Comparison of ENCODE assay signal across 21 mouse cellular contexts in the genomic region with DNA sequence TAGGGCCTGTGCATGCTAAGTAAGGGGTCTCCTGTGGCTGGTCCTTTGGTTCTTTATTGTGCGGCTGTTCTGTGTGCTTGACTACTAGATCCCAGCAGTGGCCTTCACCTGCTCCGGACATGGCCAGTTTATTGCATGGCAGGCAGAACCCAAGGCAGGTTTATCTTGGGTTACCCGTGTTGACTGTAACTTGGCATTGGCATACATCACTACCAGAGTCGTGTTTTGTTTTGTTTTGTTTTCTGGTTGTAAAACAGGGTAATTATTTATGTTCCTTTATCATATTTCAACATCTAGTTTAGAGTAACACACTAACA.
"Had no signal": no experiment of that assay in that cellular context is flagged by ENCODE, and none has a peak within 500 bp of the region (broad histone marks: within the 10 kb centered on the region; RNA-seq: fewer than 3 reads in every experiment).

No protein-coding gene starts in this region.

- H3K9ac ChIP-seq: lung, embryonic 15.5 days; midbrain, embryonic 12.5 days; neural tube, embryonic 13.5 days; neural tube, embryonic 15.5 days had no signal

- H3K27me3 ChIP-seq: lung, embryonic 15.5 days; megakaryocyte, embryonic 14.5 days; midbrain, embryonic 12.5 days; neural tube, embryonic 13.5 days; neural tube, embryonic 15.5 days had no signal

- H3K4me2 ChIP-seq: lung, embryonic 15.5 days; midbrain, embryonic 12.5 days; neural tube, embryonic 13.5 days; neural tube, embryonic 15.5 days had no signal

- H3K9me3 ChIP-seq: lung, embryonic 15.5 days; megakaryocyte, embryonic 14.5 days; midbrain, embryonic 10.5 days; midbrain, embryonic 12.5 days; neural tube, embryonic 13.5 days; neural tube, embryonic 15.5 days had no signal

- H3K27ac ChIP-seq: lung, embryonic 15.5 days; macrophage; midbrain, embryonic 10.5 days; midbrain, embryonic 12.5 days; neural tube, embryonic 15.5 days had no signal

- H3K4me3 ChIP-seq: lung, embryonic 15.5 days; megakaryocyte, embryonic 14.5 days; midbrain, embryonic 10.5 days; midbrain, embryonic 12.5 days; myocyte; neural tube, embryonic 13.5 days; neural tube, embryonic 15.5 days had no signal

- H3K36me3 ChIP-seq: lung, embryonic 15.5 days; midbrain, embryonic 10.5 days; midbrain, embryonic 12.5 days; neural tube, embryonic 13.5 days; neural tube, embryonic 15.5 days had no signal

- DNase-seq: lung, adult 2 months; lung, postnatal 14 days; lung, postnatal 36 days; midbrain, embryonic 14.5 days; right cerebral cortex, adult 18-20 months; right cerebral cortex, postnatal 25 days; right cerebral cortex, postnatal 4 days; spleen, adult 18-20 months; thymus, adult 18-20 months; thymus, postnatal 14 days; thymus, postnatal 36 days had no signal

- ATAC-seq: lung, postnatal 0 days; midbrain, embryonic 16.5 days had no signal

- H3K4me1 ChIP-seq: megakaryocyte, embryonic 14.5 days; midbrain, embryonic 10.5 days; midbrain, embryonic 12.5 days; neural tube, embryonic 13.5 days; neural tube, embryonic 15.5 days had no signal
